Mouse (Mus musculus): ENCODE results near the gene Ino80d. TPM values are rescaled to one million over a fixed set of nuclear protein-coding genes. Genes with fewer than 3 reads are reported as not detected.

Gene Ino80d
- total and polyA plus RNA-seq, 2 experiments from 2014 or later: 5.8 to 7.3 TPM

GRCm38 (mm10) chr1:63107614-63108327 lies 6.7 kb downstream of the Ino80d start:
- H3K4me3 ChIP-seq (ENCODE audit: low read depth, low read length): no peak overlapping the region
- peak overlapping the region; percentile 74 for H3K27ac ChIP-seq (ENCODE audit: low read depth)
- TF ChIP-seq CTCF (IDR thresholded peaks at IDR 0.05; ENCODE audit: low read depth) (no peak), EP300 (IDR thresholded peaks at IDR 0.05; ENCODE audit: low read depth) (no peak)
- H3K9ac ChIP-seq (replicated peaks; ENCODE audit: low read depth, low read length): peak overlapping the region; percentile 40; the same call in 1 of the 2 replicates
- peaks cover 15% of the 10 kb centered on the region for H3K4me1 ChIP-seq (ENCODE audit: control insufficient read depth, insufficient read depth)
- no peaks in the 10 kb centered on the region for H3K27me3 ChIP-seq (ENCODE audit: control insufficient read depth, insufficient read depth, low read length)
- ATAC-seq (ENCODE audit: insufficient read depth, low read depth): 0 out of 2 replicates have a peak, but pooled peaks have one; percentile 18
- peak; percentile 24 for DNase-seq (ENCODE audit: low spot score)
- no peaks in the 10 kb centered on the region for H3K9me3 ChIP-seq (replicated peaks; ENCODE audit: control insufficient read depth, low read length)
- peak overlapping the region; percentile 39 for H3K4me2 ChIP-seq (ENCODE audit: low read depth, low read length)
- 34% methylated on average over 6 of the region's 6 CpGs for WGBS
- H3K36me3 ChIP-seq (replicated peaks; ENCODE audit: control insufficient read depth, insufficient read depth, low read length): peaks cover 15% of the 10 kb centered on the region; the same call in 1 of the 2 replicates

- ATAC-seq (ENCODE audit: insufficient read depth, low read depth) (peak; percentile 75), DNase-seq (ENCODE audit: low spot score) (no peak)
- H3K36me3 ChIP-seq (replicated peaks; ENCODE audit: control insufficient read depth, insufficient read depth, low read length): peaks cover 49% of the 10 kb centered on the region
- H3K4me2 ChIP-seq (ENCODE audit: low read depth, low read length): no peak overlapping the region
- no peaks in the 10 kb centered on the region for H3K27me3 ChIP-seq (ENCODE audit: control insufficient read depth, insufficient read depth, low read length)
- peak overlapping the region; percentile 8; the same call in 1 of the 2 replicates for H3K27ac ChIP-seq (ENCODE audit: low read depth)
- no peak overlapping the region for H3K4me3 ChIP-seq (ENCODE audit: low read depth, low read length)
- no peak overlapping the region for H3K9ac ChIP-seq (replicated peaks; ENCODE audit: low read depth, low read length)
- H3K4me1 ChIP-seq (ENCODE audit: control insufficient read depth, insufficient read depth): peaks cover 4% of the 10 kb centered on the region
- WGBS: 34% methylated on average over 12 of the region's 12 CpGs
- no peaks in the 10 kb centered on the region for H3K9me3 ChIP-seq (replicated peaks; ENCODE audit: control insufficient read depth, low read length)
- TF ChIP-seq CTCF (IDR thresholded peaks at IDR 0.05; ENCODE audit: low read depth) (no peak), EP300 (IDR thresholded peaks at IDR 0.05; ENCODE audit: low read depth) (no peak)
Measured at GRCm38 (mm10) chr1:63102758-63103451, 11.6 kb downstream of the Ino80d start.

- Histone ChIP-seq H3K4me3 (ENCODE audit: low read depth, low read length) (no peak overlapping the region), H3K27ac (ENCODE audit: low read depth) (no peak overlapping the region), H3K4me2 (ENCODE audit: low read depth, low read length) (no peak overlapping the region), H3K36me3 (replicated peaks; ENCODE audit: control insufficient read depth, insufficient read depth, low read length) (peaks cover 62% of the 10 kb centered on the region), H3K4me1 (ENCODE audit: control insufficient read depth, insufficient read depth) (no peaks in the 10 kb centered on the region), H3K27me3 (ENCODE audit: control insufficient read depth, insufficient read depth, low read length) (no peaks in the 10 kb centered on the region), H3K9ac (replicated peaks; ENCODE audit: low read depth, low read length) (no peak overlapping the region), H3K9me3 (replicated peaks; ENCODE audit: control insufficient read depth, low read length) (no peaks in the 10 kb centered on the region)
- DNase-seq (ENCODE audit: low spot score) (no peak), ATAC-seq (ENCODE audit: insufficient read depth, low read depth) (no peak)
- TF ChIP-seq EP300 (IDR thresholded peaks at IDR 0.05; ENCODE audit: low read depth): no peak
- TF ChIP-seq CTCF (IDR thresholded peaks at IDR 0.05; ENCODE audit: low read depth): no peak
- 93% methylated on average over 8 of the region's 8 CpGs for WGBS
Measured at GRCm38 (mm10) chr1:63100196-63100595, 14.3 kb downstream of the Ino80d start.

GRCm38 (mm10) chr1:63098831-63099230 lies 15.6 kb downstream of the Ino80d start:
- no peak for TF ChIP-seq CTCF (IDR thresholded peaks at IDR 0.05; ENCODE audit: low read depth)
- TF ChIP-seq EP300 (IDR thresholded peaks at IDR 0.05; ENCODE audit: low read depth): no peak
- Histone ChIP-seq H3K4me2 (ENCODE audit: low read depth, low read length) (no peak overlapping the region), H3K27me3 (ENCODE audit: control insufficient read depth, insufficient read depth, low read length) (no peaks in the 10 kb centered on the region), H3K4me1 (ENCODE audit: control insufficient read depth, insufficient read depth) (no peaks in the 10 kb centered on the region), H3K36me3 (replicated peaks; ENCODE audit: control insufficient read depth, insufficient read depth, low read length) (peaks cover 65% of the 10 kb centered on the region), H3K27ac (ENCODE audit: low read depth) (no peak overlapping the region), H3K4me3 (ENCODE audit: low read depth, low read length) (no peak overlapping the region), H3K9ac (replicated peaks; ENCODE audit: low read depth, low read length) (no peak overlapping the region), H3K9me3 (replicated peaks; ENCODE audit: control insufficient read depth, low read length) (no peaks in the 10 kb centered on the region)
- no peak for ATAC-seq (ENCODE audit: insufficient read depth, low read depth)
- 51% methylated on average over 4 of the region's 4 CpGs for WGBS
- DNase-seq (ENCODE audit: low spot score): no peak

GRCm38 (mm10) chr1:63096071-63096470 lies 18.4 kb downstream of the Ino80d start:
- H3K9ac ChIP-seq (replicated peaks; ENCODE audit: low read depth, low read length): no peak overlapping the region
- no peak overlapping the region for H3K4me2 ChIP-seq (ENCODE audit: low read depth, low read length)
- H3K36me3 ChIP-seq (replicated peaks; ENCODE audit: control insufficient read depth, insufficient read depth, low read length): peaks cover 73% of the 10 kb centered on the region
- 75% methylated on average over 5 of the region's 5 CpGs for WGBS
- no peak overlapping the region for H3K27ac ChIP-seq (ENCODE audit: low read depth)
- H3K4me1 ChIP-seq (ENCODE audit: control insufficient read depth, insufficient read depth): no peaks in the 10 kb centered on the region
- ATAC-seq (ENCODE audit: insufficient read depth, low read depth) (no peak), DNase-seq (ENCODE audit: low spot score) (no peak)
- TF ChIP-seq EP300 (IDR thresholded peaks at IDR 0.05; ENCODE audit: low read depth) (no peak), CTCF (IDR thresholded peaks at IDR 0.05; ENCODE audit: low read depth) (no peak)
- H3K4me3 ChIP-seq (ENCODE audit: low read depth, low read length): no peak overlapping the region
- no peaks in the 10 kb centered on the region for H3K27me3 ChIP-seq (ENCODE audit: control insufficient read depth, insufficient read depth, low read length)
- no peaks in the 10 kb centered on the region for H3K9me3 ChIP-seq (replicated peaks; ENCODE audit: control insufficient read depth, low read length)

Measured in heart, postnatal 0 days (tissue).